Mouse (Mus musculus): ENCODE results near the gene Diras1. TPM values are rescaled to one million over a fixed set of nuclear protein-coding genes. Genes with fewer than 3 reads are reported as not detected.

Gene Diras1
- polyA plus RNA-seq, 1 experiment from 2014 or later: 0.08 TPM

DNA sequence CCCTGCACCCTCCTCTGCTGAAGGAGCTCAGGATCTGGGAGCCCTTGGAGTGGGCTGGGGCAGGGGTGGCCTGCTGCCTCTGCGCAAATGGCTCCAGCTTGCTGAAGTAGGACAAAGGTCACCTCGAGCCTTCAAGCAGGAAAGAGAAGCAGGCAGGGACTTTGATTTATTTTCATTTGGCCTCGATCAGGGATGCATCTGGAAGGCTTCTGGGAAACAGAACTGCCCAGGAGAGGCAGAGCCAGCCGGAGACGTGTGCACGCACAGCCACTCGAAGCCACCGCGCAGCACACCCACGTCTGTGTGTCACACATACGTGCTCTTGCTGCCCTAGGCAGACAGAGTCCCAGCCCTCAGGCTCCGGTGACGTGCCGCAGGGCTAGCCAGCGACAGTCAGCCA, 53.9 kb downstream of the Diras1 start:
- Histone ChIP-seq H3K27me3 (ENCODE audit: insufficient read depth, poor library complexity, severe bottlenecking) (no peaks in the 10 kb centered on the region), H3K4me3 (no peak overlapping the region), H3K36me3 (no peaks in the 10 kb centered on the region), H3K9me3 (no peaks in the 10 kb centered on the region), H3K27ac (peak overlapping the region; percentile 24; the same call in 1 of the 2 replicates), H3K4me1 (peaks cover 33% of the 10 kb centered on the region)
- DNase-seq (ENCODE audit: low spot score): no peak
- 81% methylated on average over 15 of the region's 15 CpGs for WGBS

GRCm38 (mm10) chr10:80970159-80970558, 55.3 kb downstream of the Diras1 start:
- Histone ChIP-seq H3K36me3 (no peaks in the 10 kb centered on the region), H3K9me3 (no peaks in the 10 kb centered on the region), H3K27me3 (ENCODE audit: insufficient read depth, poor library complexity, severe bottlenecking) (no peaks in the 10 kb centered on the region), H3K4me1 (peaks cover 38% of the 10 kb centered on the region), H3K4me3 (no peak overlapping the region), H3K27ac (no peak overlapping the region)
- DNase-seq (ENCODE audit: low spot score): no peak
- 81% methylated on average over 8 of the region's 8 CpGs for WGBS

Other genes with a start within 250 kb of the Diras1 start
- gene Sf3a2, start 227.5 kb downstream of the Diras1 start, polyA plus RNA-seq (2016; fragmentation: Nextera tagmentation; extraction: Ambion mirVana): 70.6 and 84.1 TPM in 2 replicates
- gene Plekhj1, start 227.0 kb downstream of the Diras1 start, polyA plus RNA-seq (2016; fragmentation: Nextera tagmentation; extraction: Ambion mirVana): 116 and 151 TPM in 2 replicates
- gene Amh, start 220.4 kb downstream of the Diras1 start, polyA plus RNA-seq (2016; fragmentation: Nextera tagmentation; extraction: Ambion mirVana): not detected in 2 replicates
- 7.9 and 8.8 TPM in 2 replicates for gene Jsrp1, start 212.2 kb downstream of the Diras1 start, polyA plus RNA-seq (2016; fragmentation: Nextera tagmentation; extraction: Ambion mirVana)
- 2,064 and 2,176 TPM in 2 replicates for gene Oaz1, start 199.0 kb downstream of the Diras1 start, polyA plus RNA-seq (2016; fragmentation: Nextera tagmentation; extraction: Ambion mirVana)
- 0.14 and 0.43 TPM in 2 replicates for gene Lingo3, start 181.6 kb downstream of the Diras1 start, polyA plus RNA-seq (2016; fragmentation: Nextera tagmentation; extraction: Ambion mirVana)
- gene Lsm7, start 170.5 kb downstream of the Diras1 start, polyA plus RNA-seq (2016; fragmentation: Nextera tagmentation; extraction: Ambion mirVana): 200 and 266 TPM in 2 replicates
- 32.1 and 34.6 TPM in 2 replicates for gene Sppl2b, start 170.4 kb downstream of the Diras1 start, polyA plus RNA-seq (2016; fragmentation: Nextera tagmentation; extraction: Ambion mirVana)
- gene Tmprss9, start 153.8 kb downstream of the Diras1 start, polyA plus RNA-seq (2016; fragmentation: Nextera tagmentation; extraction: Ambion mirVana): not detected in 2 replicates
- gene Timm13, start 124.7 kb downstream of the Diras1 start, polyA plus RNA-seq (2016; fragmentation: Nextera tagmentation; extraction: Ambion mirVana): 348 and 363 TPM in 2 replicates
- gene Lmnb2, start 107.4 kb downstream of the Diras1 start, polyA plus RNA-seq (2016; fragmentation: Nextera tagmentation; extraction: Ambion mirVana): 39.7 and 47.3 TPM in 2 replicates
- gene Gadd45b, start 95.6 kb downstream of the Diras1 start, polyA plus RNA-seq (2016; fragmentation: Nextera tagmentation; extraction: Ambion mirVana): 17.1 and 20.1 TPM in 2 replicates
- 1.5 and 2.1 TPM in 2 replicates for gene Gng7, start 10.7 kb downstream of the Diras1 start, polyA plus RNA-seq (2016; fragmentation: Nextera tagmentation; extraction: Ambion mirVana)
- gene Slc39a3, start 11.8 kb upstream of the Diras1 start, polyA plus RNA-seq (2016; fragmentation: Nextera tagmentation; extraction: Ambion mirVana): 8.9 and 10.7 TPM in 2 replicates
- gene Sgta, start 34.5 kb upstream of the Diras1 start, polyA plus RNA-seq (2016; fragmentation: Nextera tagmentation; extraction: Ambion mirVana): 197 and 226 TPM in 2 replicates
- gene Thop1, start 44.4 kb upstream of the Diras1 start, polyA plus RNA-seq (2016; fragmentation: Nextera tagmentation; extraction: Ambion mirVana): 58.0 and 73.9 TPM in 2 replicates
- gene Creb3l3, start 73.2 kb upstream of the Diras1 start, polyA plus RNA-seq (2016; fragmentation: Nextera tagmentation; extraction: Ambion mirVana): 0.43 and 2.4 TPM in 2 replicates
- 173 and 196 TPM in 2 replicates for gene Map2k2, start 80.3 kb upstream of the Diras1 start, polyA plus RNA-seq (2016; fragmentation: Nextera tagmentation; extraction: Ambion mirVana)
- gene Zbtb7a, start 109.6 kb upstream of the Diras1 start, polyA plus RNA-seq (2016; fragmentation: Nextera tagmentation; extraction: Ambion mirVana): 17.6 and 18.6 TPM in 2 replicates
- 53.5 and 62.2 TPM in 2 replicates for gene Pias4, start 142.3 kb upstream of the Diras1 start, polyA plus RNA-seq (2016; fragmentation: Nextera tagmentation; extraction: Ambion mirVana)
- gene Eef2, start 151.0 kb upstream of the Diras1 start, polyA plus RNA-seq (2016; fragmentation: Nextera tagmentation; extraction: Ambion mirVana): 447 and 460 TPM in 2 replicates
- gene Dapk3, start 157.3 kb upstream of the Diras1 start, polyA plus RNA-seq (2016; fragmentation: Nextera tagmentation; extraction: Ambion mirVana): 56.3 and 78.7 TPM in 2 replicates
- not detected in 2 replicates for gene 4930442H23Rik, start 158.2 kb upstream of the Diras1 start, polyA plus RNA-seq (2016; fragmentation: Nextera tagmentation; extraction: Ambion mirVana)
- 2.7 and 3.8 TPM in 2 replicates for gene Nmrk2, start 176.4 kb upstream of the Diras1 start, polyA plus RNA-seq (2016; fragmentation: Nextera tagmentation; extraction: Ambion mirVana)
- 0.28 and 0.37 TPM in 2 replicates for gene Atcay, start 205.2 kb upstream of the Diras1 start, polyA plus RNA-seq (2016; fragmentation: Nextera tagmentation; extraction: Ambion mirVana)
- gene Zfr2, start 207.5 kb upstream of the Diras1 start, polyA plus RNA-seq (2016; fragmentation: Nextera tagmentation; extraction: Ambion mirVana): 4.9 and 5.6 TPM in 2 replicates
- gene Matk, start 227.3 kb upstream of the Diras1 start, polyA plus RNA-seq (2016; fragmentation: Nextera tagmentation; extraction: Ambion mirVana): 1.2 and 2.2 TPM in 2 replicates
- 284 and 285 TPM in 2 replicates for gene Mrpl54, start 241.3 kb upstream of the Diras1 start, polyA plus RNA-seq (2016; fragmentation: Nextera tagmentation; extraction: Ambion mirVana)
- gene Apba3, start 241.3 kb upstream of the Diras1 start, polyA plus RNA-seq (2016; fragmentation: Nextera tagmentation; extraction: Ambion mirVana): 56.5 and 57.0 TPM in 2 replicates